Mouse (Mus musculus) ES-Bruce4 (cell line): ENCODE data around the gene Nbea. TPM values are rescaled to one million over a fixed set of nuclear protein-coding genes. Genes with fewer than 3 reads are reported as not detected.

Source experiments
- H3K27ac ChIP-seq: 2 replicates; pipeline ENCODE4 v1.5.1; 2012; ENCODE audit warnings: low read length, inconsistent platforms; ENCODE audit not compliant: insufficient read depth
- H3K27me3 ChIP-seq: 2 replicates; pipeline ENCODE4 v1.6.1; 2012; ENCODE audit warnings: mild to moderate bottlenecking, low read length, inconsistent platforms; ENCODE audit not compliant: control insufficient read depth, poor library complexity, insufficient read depth, severe bottlenecking
- H3K36me3 ChIP-seq: 2 replicates; pipeline ENCODE4 v1.6.1; 2012; ENCODE audit warnings: inconsistent platforms, mild to moderate bottlenecking, low read length, moderate library complexity; ENCODE audit not compliant: control insufficient read depth, poor library complexity, insufficient read depth, severe bottlenecking
- H3K4me1 ChIP-seq: one replicate; pipeline ENCODE4 v1.8.1; 2011; ENCODE audit warnings: low read length; ENCODE audit not compliant: control insufficient read depth, insufficient read depth
- H3K4me3 ChIP-seq: 2 replicates; pipeline ENCODE4 v1.5.1; 2011; ENCODE audit warnings: low read depth, mild to moderate bottlenecking, low read length
- H3K9ac ChIP-seq: 2 replicates; pipeline ENCODE4 v1.6.1; 2012; ENCODE audit warnings: low read depth, mild to moderate bottlenecking, inconsistent platforms; ENCODE audit not compliant: poor library complexity, severe bottlenecking
- H3K9me3 ChIP-seq: replicated peaks from 2 replicates; pipeline ENCODE4 v1.6.1; 2012; ENCODE audit warnings: mild to moderate bottlenecking, low read length, inconsistent platforms; ENCODE audit not compliant: control insufficient read depth, poor library complexity, insufficient read depth, severe bottlenecking
- CTCF ChIP-seq: IDR thresholded peaks from one replicate; pipeline ENCODE4 v1.8.1; 2011; ENCODE audit warnings: low read depth, low read length
- EP300 ChIP-seq: IDR thresholded peaks from 2 replicates; pipeline ENCODE4 v1.6.1; 2011; ENCODE audit warnings: low read depth, low read length; ENCODE audit not compliant: insufficient read depth
- POLR2A ChIP-seq: IDR thresholded peaks from one replicate; pipeline ENCODE4 v1.8.1; 2011; ENCODE audit warnings: low read length; ENCODE audit not compliant: insufficient read depth
- polyA plus RNA-seq: library from polyadenylated mRNA; stranded (reverse); fragments of >200 nt; gene quantifications from 2 replicates; pipeline ENCODE4 v1.2.4, GENCODE M21; 2011; ENCODE audit warnings: low read depth; ENCODE audit not compliant: missing spikeins, insufficient read depth, insufficient read length

Gene Nbea
- polyA plus RNA-seq, 1 experiment, result 6.1 TPM

GRCm38 (mm10) chr3:55887193-55887828 lies 296.2 kb downstream of the Nbea start:
- H3K4me1 ChIP-seq, result no peaks in the 10 kb centered on the region
- no peak overlapping the region for H3K9ac ChIP-seq
- no peak overlapping the region for H3K4me3 ChIP-seq
- TF ChIP-seq CTCF (no peak), POLR2A (no peak), EP300 (no peak)
- H3K9me3 ChIP-seq, result no peaks in the 10 kb centered on the region
- no peak overlapping the region for H3K27ac ChIP-seq
- no peaks in the 10 kb centered on the region for H3K27me3 ChIP-seq
- no peaks in the 10 kb centered on the region for H3K36me3 ChIP-seq

GRCm38 (mm10) chr3:55872944-55873924 lies 310.3 kb downstream of the Nbea start:
- TF ChIP-seq CTCF, result no peak
- no peak for TF ChIP-seq EP300
- TF ChIP-seq POLR2A, result no peak
- no peaks in the 10 kb centered on the region for H3K36me3 ChIP-seq
- no peaks in the 10 kb centered on the region for H3K4me1 ChIP-seq

GRCm38 (mm10) chr3:55852488-55852887 lies 331.0 kb downstream of the Nbea start:
- no peak for TF ChIP-seq CTCF
- TF ChIP-seq EP300, result no peak
- no peak for TF ChIP-seq POLR2A
- no peak overlapping the region for H3K27ac ChIP-seq
- H3K4me1 ChIP-seq, result no peaks in the 10 kb centered on the region
- H3K27me3 ChIP-seq, result no peaks in the 10 kb centered on the region
- no peak overlapping the region for H3K4me3 ChIP-seq
- no peak overlapping the region for H3K9ac ChIP-seq
- no peaks in the 10 kb centered on the region for H3K9me3 ChIP-seq
- no peaks in the 10 kb centered on the region for H3K36me3 ChIP-seq

More at GRCm38 (mm10) chr3:55872944-55873924, 310.3 kb downstream of the Nbea start:
- no peak overlapping the region for H3K27ac ChIP-seq
- no peak overlapping the region for H3K9ac ChIP-seq
- no peaks in the 10 kb centered on the region; the same call in 1 of the 2 replicates for H3K9me3 ChIP-seq
- no peak overlapping the region for H3K4me3 ChIP-seq
- H3K27me3 ChIP-seq, result no peaks in the 10 kb centered on the region

- Histone ChIP-seq H3K36me3 (no peaks in the 10 kb centered on the region), H3K27ac (no peak overlapping the region), H3K9ac (no peak overlapping the region), H3K27me3 (no peaks in the 10 kb centered on the region), H3K4me3 (no peak overlapping the region), H3K9me3 (no peaks in the 10 kb centered on the region), H3K4me1 (no peaks in the 10 kb centered on the region)
- no peak for TF ChIP-seq POLR2A
- no peak for TF ChIP-seq CTCF
- TF ChIP-seq EP300, result no peak
These were observed 336.4 kb downstream of the Nbea start for GRCm38 (mm10) chr3:55847115-55847514.

GRCm38 (mm10) chr3:55837188-55837587 lies 346.3 kb downstream of the Nbea start:
- Histone ChIP-seq H3K9ac (no peak overlapping the region), H3K4me1 (no peaks in the 10 kb centered on the region), H3K27ac (no peak overlapping the region), H3K9me3 (no peaks in the 10 kb centered on the region; the same call in 1 of the 2 replicates), H3K27me3 (no peaks in the 10 kb centered on the region; the same call in 1 of the 2 replicates), H3K4me3 (no peak overlapping the region), H3K36me3 (no peaks in the 10 kb centered on the region)
- TF ChIP-seq EP300, result no peak
- TF ChIP-seq CTCF, result no peak
- TF ChIP-seq POLR2A, result no peak
